8 mouse cellular contexts compared by ENCODE assay signal in genomic region chr16:90143760-90144516, GRCm38 (mm10). TPM values are rescaled to one million over a fixed set of nuclear protein-coding genes. Genes with fewer than 3 reads are reported as not detected.
DNase-seq lines count a peak whose midpoint lies in the region; ATAC-seq and TF ChIP-seq lines count a peak whose summit lies in the region.

Gene Tiam1, minus strand, starts transcription at chr16:90143769.

- DNase-seq in B cell, adult 2 months: peak; percentile 94 to 96
- peak; percentile 99 for DNase-seq in brain, adult 2 months (ENCODE audit: low read depth, low spot score)
- peak; percentile 93 to 94 for DNase-seq in heart, adult 9 months (ENCODE audit: low spot score in 2 of 2)
- DNase-seq in kidney, adult 9 months: peak; percentile 95
- DNase-seq in spleen, adult 18-20 months: peak; percentile 89 to 90

- H3K4me1 ChIP-seq in embryonic fibroblast, embryonic 13.5 days (ENCODE audit: control insufficient read depth, insufficient read depth, low read length): no peaks in the 10 kb centered on the region
- H3K4me1 ChIP-seq in limb, embryonic 13.5 days: peaks cover 42% of the 10 kb centered on the region
- peaks cover 31% of the 10 kb centered on the region for H3K4me1 ChIP-seq in midbrain, embryonic 15.5 days

- ATAC-seq in limb, embryonic 13.5 days (ENCODE audit: low FRiP score, low read depth): peak; percentile 96
- peak; percentile 97 for ATAC-seq in midbrain, embryonic 15.5 days (replicated peaks)

- H3K27ac ChIP-seq in embryonic fibroblast, embryonic 13.5 days (ENCODE audit: insufficient read depth, low read length): no peak within 1 kb of the TSS
- peak within 1 kb of the TSS; percentile 88 for H3K27ac ChIP-seq in limb, embryonic 13.5 days
- peak within 1 kb of the TSS; percentile 96 for H3K27ac ChIP-seq in midbrain, embryonic 15.5 days

- H3K9ac ChIP-seq in limb, embryonic 13.5 days: peak within 1 kb of the TSS; percentile 84
- H3K9ac ChIP-seq in midbrain, embryonic 15.5 days: peak within 1 kb of the TSS; percentile 86

- no peaks in the 10 kb centered on the region for H3K36me3 ChIP-seq in limb, embryonic 13.5 days
- no peaks in the 10 kb centered on the region for H3K36me3 ChIP-seq in midbrain, embryonic 15.5 days (replicated peaks)

- peak within 1 kb of the TSS; percentile 61 for H3K4me3 ChIP-seq in embryonic fibroblast, embryonic 13.5 days (ENCODE audit: insufficient read depth, low read length)
- H3K4me3 ChIP-seq in limb, embryonic 13.5 days: peak within 1 kb of the TSS; percentile 80
- peak within 1 kb of the TSS; percentile 76 for H3K4me3 ChIP-seq in midbrain, embryonic 15.5 days

- peak; percentile 66 for TF ChIP-seq POLR2A in embryonic fibroblast, embryonic 13.5 days (IDR thresholded peaks at IDR 0.05; ENCODE audit: low read depth, low read length)

- TF ChIP-seq CTCF in embryonic fibroblast, embryonic 13.5 days (IDR thresholded peaks at IDR 0.05; ENCODE audit: borderline replicate concordance, insufficient read depth, low read length): no peak

- H3K27me3 ChIP-seq in limb, embryonic 13.5 days: no peaks in the 10 kb centered on the region
- no peaks in the 10 kb centered on the region for H3K27me3 ChIP-seq in midbrain, embryonic 15.5 days (replicated peaks)

- H3K9me3 ChIP-seq in limb, embryonic 13.5 days: no peaks in the 10 kb centered on the region
- no peaks in the 10 kb centered on the region for H3K9me3 ChIP-seq in midbrain, embryonic 15.5 days

- H3K4me2 ChIP-seq in limb, embryonic 13.5 days (replicated peaks): peak within 1 kb of the TSS; percentile 95
- peak within 1 kb of the TSS; percentile 76 for H3K4me2 ChIP-seq in midbrain, embryonic 15.5 days

- under 1% methylated on average over 64 of the region's 64 CpGs for WGBS in limb, embryonic 13.5 days
- 0% methylated on average over 64 of the region's 64 CpGs for WGBS in midbrain, embryonic 15.5 days

RNA-seq across cellular contexts. Expression of gene Tiam1, which starts in this region (rescaled TPM):
- 17.8 and 18.6 TPM in 2 replicates for polyA plus RNA-seq in embryonic fibroblast, embryonic 13.5 days (2011; ENCODE audit: insufficient read length, low read depth, missing spikeins)
- 46.1 and 55.0 TPM in 2 replicates for polyA plus RNA-seq in limb, embryonic 13.5 days (2015; fragmentation: Nextera tagmentation; extraction: Ambion mirVana)
- polyA plus RNA-seq in midbrain, embryonic 15.5 days (2015; fragmentation: Nextera tagmentation; extraction: Ambion mirVana): 26.3 and 30.8 TPM in 2 replicates
